Mouse (Mus musculus): Measurements from ENCODE around the gene Kif18b.
A peak's percentile ranks its signal among the peaks of the same experiment; 100 is the strongest.

Kif18b gene

GRCm38 (mm10) chr11:102924557-102925350 is at the start of gene Kif18b:
Kif18b (minus strand) TSS chr11:102925124.
- DNase-seq (ENCODE audit: low read depth, low spot score), result peak; percentile 95

- DNase-seq (ENCODE audit: low read depth, low spot score), result no peak
These were observed 47.4 kb upstream of the Kif18b start for GRCm38 (mm10) chr11:102972326-102972725.

GRCm38 (mm10) chr11:102971604-102972003 is 46.7 kb upstream of the Kif18b start:
- no peak for DNase-seq (ENCODE audit: low read depth, low spot score)

GRCm38 (mm10) chr11:102964547-102965091 is 39.7 kb upstream of the Kif18b start:
- DNase-seq (ENCODE audit: low read depth, low spot score), result no peak

GRCm38 (mm10) chr11:102963855-102964546 is 39.1 kb upstream of the Kif18b start:
- DNase-seq (ENCODE audit: low read depth, low spot score), result no peak

- DNase-seq (ENCODE audit: low read depth, low spot score), result no peak
These were observed 38.4 kb upstream of the Kif18b start for GRCm38 (mm10) chr11:102963246-102963854.

GRCm38 (mm10) chr11:102962861-102963245 is 37.9 kb upstream of the Kif18b start:
- DNase-seq (ENCODE audit: low read depth, low spot score), result no peak

GRCm38 (mm10) chr11:102961082-102961481 is 36.2 kb upstream of the Kif18b start:
- peak; percentile 22 for DNase-seq (ENCODE audit: low read depth, low spot score)

- no peak for DNase-seq (ENCODE audit: low read depth, low spot score)
These were observed 33.9 kb upstream of the Kif18b start for GRCm38 (mm10) chr11:102958870-102959269.

GRCm38 (mm10) chr11:102958431-102958830 is 33.5 kb upstream of the Kif18b start:
- no peak for DNase-seq (ENCODE audit: low read depth, low spot score)

- DNase-seq (ENCODE audit: low read depth, low spot score), result no peak
These were observed 32.8 kb upstream of the Kif18b start for GRCm38 (mm10) chr11:102957692-102958091.

GRCm38 (mm10) chr11:102956962-102957614 is 32.2 kb upstream of the Kif18b start:
- no peak for DNase-seq (ENCODE audit: low read depth, low spot score)

GRCm38 (mm10) chr11:102952922-102953321 is 28.0 kb upstream of the Kif18b start:
- DNase-seq (ENCODE audit: low read depth, low spot score), result no peak

- DNase-seq (ENCODE audit: low read depth, low spot score), result peak; percentile 40
These were observed 23.4 kb upstream of the Kif18b start for GRCm38 (mm10) chr11:102948043-102948961.

- DNase-seq (ENCODE audit: low read depth, low spot score), result no peak
These were observed 22.0 kb upstream of the Kif18b start for GRCm38 (mm10) chr11:102946992-102947343.

GRCm38 (mm10) chr11:102946265-102946991 is 21.5 kb upstream of the Kif18b start, which contains the start of gene C1ql1:
C1ql1 (minus strand) TSS chr11:102946688.
- DNase-seq (ENCODE audit: low read depth, low spot score), result peak; percentile 84

GRCm38 (mm10) chr11:102945306-102946264 is 20.7 kb upstream of the Kif18b start:
- DNase-seq (ENCODE audit: low read depth, low spot score), result peak; percentile 14

GRCm38 (mm10) chr11:102941236-102941635 is 16.3 kb upstream of the Kif18b start:
- DNase-seq (ENCODE audit: low read depth, low spot score), result no peak
